Mouse (Mus musculus) cerebellum, postnatal 10 days (tissue): ENCODE data around the gene Jarid2.

Source experiments
- DNase-seq, 2 experiments: peaks; one replicate each; pipeline ENCODE4 v3.0.0; 2021; ENCODE audit warnings: mixed read lengths in 2 of 2

Jarid2 gene

DNA sequence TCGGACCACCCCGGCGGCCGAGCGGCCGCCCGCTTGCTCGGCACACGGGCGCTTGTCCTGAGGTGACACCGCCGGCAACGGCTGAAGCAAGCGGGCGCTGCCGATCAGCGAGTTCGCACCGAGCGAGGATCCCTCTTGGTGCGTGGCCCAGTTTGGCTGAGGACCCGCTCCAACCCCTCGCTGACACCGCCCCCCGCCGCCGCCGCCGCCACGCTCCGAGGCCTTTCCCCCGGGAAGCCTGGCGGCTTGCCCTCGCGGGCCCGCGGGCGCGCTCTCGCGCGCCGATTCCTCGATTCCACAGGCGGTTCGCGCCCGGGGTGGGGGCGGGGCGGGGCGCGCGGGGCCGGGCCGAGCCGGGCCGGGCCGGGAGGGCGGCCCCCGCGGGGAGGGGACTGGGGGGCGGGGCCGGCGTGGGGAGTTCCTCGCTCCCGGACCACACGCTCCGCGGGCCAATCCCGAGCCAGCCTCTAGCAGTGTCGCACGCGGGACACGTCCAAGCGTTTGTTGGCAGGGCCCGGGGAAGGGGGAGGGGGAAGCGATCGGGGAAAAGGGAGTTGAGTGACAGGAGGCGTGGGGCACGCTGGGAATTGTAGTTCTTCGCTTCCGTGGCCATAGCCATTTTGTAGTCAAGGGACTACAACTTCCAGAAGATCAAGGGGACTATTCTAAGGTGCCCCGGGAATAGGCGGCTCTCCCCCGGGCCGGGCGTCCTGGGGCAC is 1.0 kb downstream of the Jarid2 start:
- peak; percentile 100 for DNase-seq

DNA sequence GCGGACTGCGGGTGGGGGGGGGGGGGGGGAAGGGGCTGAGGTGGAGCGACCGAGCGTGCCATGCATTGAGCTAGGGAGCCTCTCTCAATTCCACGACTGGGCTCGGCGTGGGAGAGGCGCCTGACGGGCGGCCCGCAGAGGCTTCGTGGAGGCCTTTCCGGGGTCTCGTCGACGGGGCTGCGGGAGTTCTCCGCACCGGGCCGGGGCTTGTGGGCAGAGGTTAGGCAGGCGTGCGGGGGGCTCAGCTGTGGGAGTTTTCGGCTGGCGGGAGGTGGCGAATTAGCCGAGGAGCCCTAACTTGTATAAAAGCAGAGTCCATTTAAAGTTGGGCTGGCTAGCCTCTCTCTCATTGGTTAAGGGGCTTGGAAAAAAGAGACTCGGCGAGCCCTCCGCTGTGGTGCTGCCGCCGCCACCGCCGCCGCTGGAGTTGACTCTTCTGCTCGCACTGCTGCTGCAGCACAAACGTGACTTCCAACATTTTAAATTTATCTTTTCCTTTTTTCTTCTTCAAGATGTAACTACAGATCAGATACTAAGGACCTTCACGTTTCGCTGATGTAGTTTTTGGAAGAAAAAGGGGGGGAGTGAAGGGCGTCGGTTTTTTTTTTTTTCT is 1.8 kb downstream of the Jarid2 start:
- peak; percentile 91 for DNase-seq

DNA sequence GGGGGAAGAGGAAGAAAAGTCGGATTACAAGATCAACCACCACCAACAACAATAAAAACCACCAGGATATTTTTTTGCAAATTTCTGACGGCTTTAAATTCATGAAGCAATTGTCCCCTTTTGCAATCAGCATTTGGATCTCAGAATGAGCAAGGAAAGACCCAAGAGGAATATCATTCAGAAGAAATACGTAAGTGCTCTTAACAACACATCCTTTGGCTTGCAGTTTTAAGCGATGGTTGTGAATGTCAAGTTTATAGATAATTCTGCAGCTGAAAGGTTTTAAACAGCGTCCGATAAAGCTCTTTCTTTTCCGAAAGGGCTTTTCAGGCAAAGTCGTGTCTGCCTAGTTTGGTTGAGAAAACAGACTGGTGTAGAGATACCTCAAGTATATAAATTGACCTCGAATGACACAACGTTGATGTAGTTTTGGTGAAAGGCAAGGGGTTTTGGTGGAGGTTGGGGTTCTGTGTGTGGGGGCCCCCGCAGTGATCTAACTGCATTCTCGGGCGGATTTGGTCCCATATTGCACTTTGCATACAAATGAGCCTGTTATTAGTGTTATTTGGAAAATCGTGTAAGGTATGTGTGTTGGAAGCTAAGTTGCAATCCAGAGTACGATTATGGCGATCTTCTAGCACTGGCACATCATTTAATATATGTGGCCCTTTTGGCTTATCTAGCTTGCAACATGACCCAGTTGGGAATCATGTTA is 2.6 kb downstream of the Jarid2 start:
- peak; percentile 35 to 51 for DNase-seq

DNA sequence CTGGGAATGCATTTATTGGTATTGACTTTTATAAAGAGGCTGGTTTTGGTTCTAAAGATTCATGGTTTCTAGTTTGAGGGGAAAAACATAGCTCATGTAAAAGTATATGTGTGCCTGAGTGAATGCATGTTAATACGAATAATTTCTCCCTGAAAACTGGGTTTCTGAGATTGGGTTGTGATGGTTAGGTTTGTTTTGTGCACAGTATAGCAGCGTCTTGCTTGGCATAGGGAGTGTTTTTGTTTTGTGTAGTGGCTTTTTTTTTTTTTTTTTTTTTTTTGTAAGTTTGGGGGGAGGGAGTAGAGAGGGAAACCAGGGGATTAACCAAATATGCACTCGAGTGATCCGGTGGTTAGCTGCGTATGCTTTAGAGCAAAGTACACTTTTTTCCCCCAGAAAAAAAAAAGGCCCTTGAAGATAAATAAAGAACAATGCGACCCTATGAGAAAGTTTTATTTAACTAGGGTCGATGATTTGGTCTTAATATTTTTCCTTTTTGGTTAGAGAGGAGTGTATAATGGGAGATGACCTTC is 3.2 kb downstream of the Jarid2 start:
- DNase-seq: peak in 1 of 2 experiments; percentile 26

DNA sequence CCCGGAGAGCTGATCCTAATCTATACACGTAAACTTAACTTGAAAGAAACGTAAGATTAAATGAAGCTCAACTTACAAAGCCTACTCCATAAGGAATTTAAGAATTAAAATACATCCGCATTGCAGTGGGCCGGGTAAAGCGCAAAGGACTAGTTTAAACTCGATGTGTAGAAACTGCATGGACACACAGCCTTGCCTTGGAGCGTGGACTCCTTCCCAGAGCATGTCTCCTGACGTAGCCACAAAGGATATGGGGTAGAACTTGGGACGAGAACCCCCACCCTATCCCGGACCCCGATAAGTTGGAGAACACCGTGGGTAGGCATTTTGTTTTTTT is 3.7 kb downstream of the Jarid2 start:
- DNase-seq: no peak

DNA sequence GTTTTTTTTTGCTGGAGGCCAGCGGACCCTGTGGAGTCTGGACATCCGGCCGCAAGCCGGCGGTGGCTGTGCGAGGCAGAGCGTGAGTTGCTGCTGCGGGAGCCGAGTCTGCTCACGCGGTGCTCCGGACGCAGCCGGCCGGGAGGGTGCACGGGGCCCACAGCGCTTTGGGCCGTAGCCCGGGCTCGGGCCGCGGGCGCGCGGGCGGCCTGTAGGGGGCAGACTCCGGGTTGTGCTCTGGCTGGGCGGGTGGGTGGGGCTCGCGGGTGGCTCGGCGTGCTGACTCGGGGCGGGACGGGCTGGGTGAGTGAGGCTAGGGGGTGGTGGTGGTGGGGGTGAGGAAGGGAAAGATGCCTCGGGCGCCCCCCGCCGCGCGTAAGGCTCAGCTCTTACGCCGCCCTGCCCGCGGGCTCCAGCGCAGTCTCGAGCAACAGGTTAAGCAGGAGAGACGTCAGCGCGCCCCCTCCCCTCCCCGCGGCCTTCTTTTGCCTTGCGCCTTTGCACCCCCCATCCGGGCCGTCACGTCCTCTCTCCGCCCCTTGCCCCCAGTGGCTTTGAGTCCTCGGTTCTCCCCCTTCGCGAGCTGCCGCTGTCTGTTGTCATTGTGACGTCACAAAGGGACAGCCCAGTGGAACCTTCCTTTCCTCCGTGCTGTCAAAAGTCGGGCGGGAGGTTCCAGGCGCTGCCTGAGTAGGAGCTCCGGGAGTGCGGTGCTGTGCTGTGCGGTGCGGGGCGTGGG is 4.3 kb downstream of the Jarid2 start:
- peak; percentile 89 to 90 for DNase-seq

DNA sequence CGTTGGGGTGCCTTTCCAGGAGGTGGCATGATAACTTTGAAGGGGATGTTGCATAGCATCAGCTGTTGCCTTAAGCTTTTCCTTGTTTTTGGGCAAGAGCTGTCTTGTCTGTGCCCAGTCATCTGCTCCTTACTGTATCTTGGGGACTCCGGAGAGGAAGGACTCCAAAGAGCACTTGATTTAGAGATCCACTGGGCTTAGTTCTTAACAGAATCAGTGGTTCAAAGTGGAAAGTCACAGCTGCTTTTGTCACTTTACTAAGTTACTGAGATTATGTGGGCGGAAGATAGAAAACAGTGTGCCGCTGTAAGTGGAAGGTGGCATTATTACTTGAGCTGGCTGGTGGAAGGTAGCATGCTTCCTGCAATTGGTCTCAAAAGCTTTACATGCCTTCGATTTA is 5.2 kb downstream of the Jarid2 start:
- no peak for DNase-seq

DNA sequence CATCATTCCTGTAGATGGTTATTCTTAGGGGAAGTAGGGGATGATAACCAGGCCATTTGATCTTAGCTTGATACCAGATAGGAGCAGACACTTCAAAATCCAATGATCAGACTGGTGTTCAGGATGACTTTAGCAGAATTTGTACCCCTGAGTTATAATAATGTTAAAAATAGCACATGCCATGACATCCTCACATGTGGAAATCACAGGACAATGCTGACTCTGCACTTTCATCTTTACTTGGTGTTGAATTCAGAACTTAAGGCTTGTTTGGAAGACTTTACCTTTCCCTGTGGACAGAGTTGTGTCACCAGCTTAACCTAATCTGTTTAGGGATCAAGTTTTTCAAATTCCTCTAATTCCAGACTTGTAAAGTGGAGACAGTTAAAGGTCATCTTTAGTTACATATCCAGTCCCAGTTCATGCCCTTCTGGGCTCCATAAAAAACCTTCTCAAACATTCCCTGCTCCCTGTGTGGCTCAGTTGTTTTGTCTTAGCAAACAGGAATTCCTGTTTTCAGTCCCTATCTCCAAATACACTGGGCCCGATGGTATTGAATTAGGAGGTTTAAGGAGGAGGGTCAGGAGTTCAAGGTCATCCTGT is 5.9 kb downstream of the Jarid2 start:
- DNase-seq: no peak

DNA sequence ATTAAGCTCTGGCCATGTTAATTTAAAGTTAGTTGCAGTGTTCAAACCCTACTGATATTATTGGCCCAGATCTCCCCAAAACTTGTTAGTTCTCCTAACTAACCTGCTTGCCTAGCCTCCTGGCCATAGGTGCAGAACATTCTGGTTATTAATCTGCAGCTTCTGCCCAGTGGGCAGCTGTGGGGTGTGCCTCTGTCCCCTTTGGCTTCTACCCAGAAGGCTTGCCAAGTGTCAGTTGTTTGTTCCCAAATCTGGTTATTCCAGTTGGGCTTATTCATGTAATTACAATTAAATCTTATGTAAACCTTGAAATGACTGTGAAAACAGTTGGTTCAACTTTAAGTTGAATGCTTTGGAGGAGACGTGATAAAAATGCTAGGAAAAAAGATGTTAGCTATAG is 8.0 kb downstream of the Jarid2 start:
- peak; percentile 65 for DNase-seq

DNA sequence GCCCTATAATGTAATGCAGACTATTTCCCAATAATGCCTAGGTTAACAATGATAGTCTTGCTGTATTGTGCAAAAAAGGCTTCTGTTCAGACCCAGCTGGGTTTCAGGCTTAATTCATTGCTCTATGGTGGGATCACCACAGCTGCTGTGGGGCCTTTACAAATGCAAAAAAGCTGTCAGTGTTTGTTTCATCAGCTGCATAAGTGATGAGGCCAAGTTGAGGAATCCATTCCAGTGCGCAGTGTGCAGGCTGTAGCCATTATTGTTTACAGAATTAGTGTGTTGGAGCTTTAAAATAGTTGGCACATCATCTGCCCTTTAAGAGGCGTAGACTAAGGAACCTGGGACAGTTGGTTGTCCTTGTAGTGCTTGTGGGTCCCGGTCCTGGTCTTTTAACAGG is 22.5 kb downstream of the Jarid2 start:
- DNase-seq: peak in 1 of 2 experiments; percentile 32

DNA sequence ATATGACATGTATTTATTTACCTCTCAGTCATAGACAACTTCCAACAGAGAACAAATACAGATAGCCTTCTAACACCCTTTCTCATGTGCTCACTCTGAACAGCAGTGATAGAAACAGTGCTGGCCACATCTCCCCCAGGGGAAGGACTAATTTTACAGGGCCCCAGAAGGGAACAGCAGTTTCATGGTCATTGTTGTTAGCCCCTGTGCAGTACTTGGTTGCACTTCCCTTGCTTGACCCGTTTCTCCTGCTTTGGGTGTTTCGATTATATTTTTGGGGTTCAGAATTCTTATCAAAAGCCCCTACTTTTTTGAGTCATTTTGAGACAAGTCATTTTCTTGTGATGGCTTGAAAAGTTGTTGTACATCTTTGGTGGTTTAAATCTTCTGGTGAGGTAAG is 23.9 kb downstream of the Jarid2 start:
- DNase-seq: no peak

DNA sequence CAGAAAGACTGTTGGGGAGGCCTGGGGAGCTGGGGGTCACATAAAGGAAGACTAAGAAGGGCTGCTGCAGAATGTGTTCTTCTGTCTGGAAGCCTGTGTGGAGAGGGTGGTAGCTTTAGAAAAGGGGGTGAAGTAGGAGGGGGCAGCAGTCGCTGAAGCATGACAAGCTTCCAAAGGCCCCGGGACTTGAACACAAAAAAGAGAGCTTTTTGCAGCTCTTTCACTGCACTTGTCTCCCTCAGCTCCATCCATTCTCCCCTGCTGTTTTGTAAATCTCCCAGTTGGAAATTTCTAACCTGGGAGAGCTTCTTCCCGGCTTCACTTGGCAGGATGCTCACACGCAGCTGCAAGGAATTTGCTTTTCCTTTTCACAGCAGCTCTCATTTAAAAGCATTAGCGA is 26.2 kb downstream of the Jarid2 start:
- no peak for DNase-seq

DNA sequence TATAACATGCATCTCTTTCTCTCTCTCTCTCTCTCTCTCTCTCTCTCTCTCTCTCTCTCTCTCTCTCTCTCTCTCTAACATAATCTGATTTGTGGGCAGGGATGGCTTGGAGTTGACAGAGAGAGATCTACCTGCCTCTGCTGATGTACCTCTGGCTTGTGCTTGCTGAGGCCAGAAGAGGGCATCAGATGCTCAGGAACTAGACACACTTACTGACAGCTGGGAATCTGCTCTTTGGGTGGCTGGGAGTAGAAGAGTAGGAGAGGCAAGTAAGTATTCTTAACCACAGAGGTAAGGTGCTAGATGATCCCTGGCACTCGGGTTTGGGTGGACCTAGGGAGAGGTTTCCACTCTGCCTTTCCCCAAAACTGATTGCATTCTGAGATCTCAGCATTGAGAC is 29.5 kb downstream of the Jarid2 start:
- peak in 1 of 2 experiments; percentile 20 for DNase-seq

DNA sequence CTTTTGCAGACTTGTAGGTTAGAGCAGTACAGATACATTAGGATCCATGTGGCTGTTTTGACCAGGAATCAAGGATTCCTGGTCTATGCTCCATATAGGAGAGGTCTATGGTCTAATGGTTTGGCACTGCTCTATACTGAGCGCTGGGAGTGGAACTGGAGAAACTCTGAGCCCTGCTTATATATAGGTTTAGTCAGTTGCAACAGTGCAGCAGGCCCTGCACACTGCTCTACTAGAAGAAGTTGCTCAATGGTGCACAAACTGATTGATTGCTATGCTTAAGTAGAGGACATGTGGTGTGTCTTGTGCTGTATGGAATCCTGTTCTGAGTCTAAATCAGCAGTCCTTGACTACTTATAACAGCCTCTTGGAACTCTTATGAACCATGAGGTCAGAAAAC is 31.5 kb downstream of the Jarid2 start:
- no peak for DNase-seq

DNA sequence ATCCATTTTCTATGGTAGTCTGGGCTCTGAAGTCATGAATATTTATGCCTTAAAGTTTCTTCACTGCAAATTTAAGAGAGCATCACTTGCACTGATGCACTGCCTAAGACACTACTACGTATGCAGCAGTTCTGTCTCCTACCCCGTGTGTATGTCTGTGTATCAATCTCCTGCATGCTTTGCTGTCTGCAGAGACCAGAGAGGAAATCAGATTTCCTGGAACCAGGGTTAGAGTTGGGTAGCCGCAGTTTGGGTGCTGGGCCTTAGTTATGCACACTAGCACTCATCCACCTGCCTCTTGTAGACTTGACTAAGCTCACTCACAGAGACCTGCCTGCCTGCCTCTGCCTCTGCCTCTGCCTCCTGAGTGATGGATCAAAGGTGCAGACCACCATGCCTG is 33.8 kb downstream of the Jarid2 start:
- no peak for DNase-seq

DNA sequence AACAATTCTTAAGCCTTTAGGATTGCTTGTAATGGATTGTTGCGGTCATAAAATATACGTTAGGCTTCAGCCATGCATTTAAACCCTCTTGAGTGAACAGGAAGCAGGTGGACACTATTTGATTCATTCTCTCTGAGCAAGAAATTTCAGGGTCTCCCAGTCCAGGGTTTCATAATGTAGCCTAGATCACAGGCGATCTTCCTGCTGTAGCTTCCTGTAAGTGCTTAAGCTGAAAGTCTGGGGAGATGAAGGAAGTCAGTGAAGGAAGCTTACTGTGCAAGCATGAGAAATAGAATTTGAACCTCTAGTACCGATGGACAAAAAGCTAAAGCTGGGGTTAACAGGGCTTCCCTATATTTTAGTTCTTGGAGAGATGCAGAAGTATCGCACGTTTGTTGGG is 38.5 kb downstream of the Jarid2 start:
- DNase-seq: no peak

DNA sequence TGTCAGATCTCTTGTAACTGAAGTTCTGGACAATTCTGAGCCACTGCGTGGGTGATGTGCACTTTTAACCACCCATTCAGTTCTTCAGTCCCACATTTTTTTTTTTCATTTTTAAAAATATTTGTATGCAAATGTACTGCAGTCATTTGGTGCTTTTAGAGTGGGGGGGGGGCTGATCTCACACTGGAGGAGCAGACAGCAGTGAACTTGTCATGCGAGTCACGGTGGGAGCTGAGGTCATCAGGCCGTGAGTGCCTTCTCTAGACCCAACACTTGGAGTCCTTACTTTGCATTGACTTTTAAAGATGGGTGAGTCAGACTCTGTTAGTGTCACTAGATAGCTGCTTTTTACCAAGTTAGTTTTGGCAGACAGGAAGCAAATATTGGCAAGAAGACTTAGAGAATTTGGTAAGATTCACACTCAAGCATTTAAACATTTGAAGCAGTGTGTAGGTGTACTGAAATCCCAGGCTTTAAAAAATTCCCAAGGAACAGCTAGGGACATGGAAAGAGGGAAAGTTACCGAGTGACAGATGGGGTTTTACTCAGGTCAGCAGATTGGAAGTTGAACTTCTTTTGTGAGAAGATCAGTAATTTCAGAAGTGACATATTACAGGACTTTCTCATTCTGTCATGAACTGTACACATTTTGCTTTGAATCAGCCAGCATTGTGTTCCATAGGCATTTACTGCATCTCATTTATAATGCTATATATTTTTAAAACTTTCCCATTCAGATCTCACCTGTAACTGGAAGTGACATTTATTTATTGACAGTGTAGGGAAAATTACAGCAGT is 41.7 kb downstream of the Jarid2 start:
- DNase-seq: no peak

DNA sequence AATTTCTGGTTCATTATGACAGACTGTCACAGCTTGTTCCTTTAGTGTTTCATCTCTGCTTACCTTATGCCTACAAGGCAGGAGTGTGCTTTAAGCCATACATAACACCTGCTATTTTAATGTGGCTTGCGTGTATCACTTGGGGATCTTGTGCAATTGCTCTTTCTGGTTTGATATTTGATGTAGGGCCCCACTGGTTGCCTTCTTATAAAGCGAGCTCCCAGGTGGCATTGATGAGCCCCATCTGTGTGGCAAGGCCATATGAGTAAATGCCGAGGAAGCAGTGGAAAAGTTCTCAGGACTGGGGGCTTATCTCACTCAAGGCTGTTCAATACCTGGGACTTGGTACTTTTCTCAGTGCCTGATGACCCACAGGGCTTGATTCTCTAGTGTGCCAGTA is 43.5 kb downstream of the Jarid2 start:
- DNase-seq: no peak

DNA sequence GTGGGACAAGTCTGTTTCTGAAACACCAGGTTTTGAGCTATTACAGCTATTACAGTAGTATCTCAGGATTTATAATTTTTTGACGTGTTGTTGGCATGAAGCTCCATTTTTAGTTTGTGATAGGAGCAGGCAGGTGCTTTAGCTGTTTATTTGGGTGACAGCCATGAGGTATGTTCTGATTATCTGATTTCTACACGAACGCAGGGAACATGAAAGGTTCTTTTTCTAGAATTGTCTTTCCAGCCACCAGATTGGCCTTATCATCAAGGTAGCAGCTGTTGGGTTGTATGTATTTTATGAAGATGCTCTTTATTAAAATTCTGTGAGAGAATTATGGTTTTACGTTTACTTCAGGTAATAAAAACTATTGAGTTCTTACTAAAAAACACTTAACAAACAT is 45.1 kb downstream of the Jarid2 start:
- DNase-seq: no peak

DNA sequence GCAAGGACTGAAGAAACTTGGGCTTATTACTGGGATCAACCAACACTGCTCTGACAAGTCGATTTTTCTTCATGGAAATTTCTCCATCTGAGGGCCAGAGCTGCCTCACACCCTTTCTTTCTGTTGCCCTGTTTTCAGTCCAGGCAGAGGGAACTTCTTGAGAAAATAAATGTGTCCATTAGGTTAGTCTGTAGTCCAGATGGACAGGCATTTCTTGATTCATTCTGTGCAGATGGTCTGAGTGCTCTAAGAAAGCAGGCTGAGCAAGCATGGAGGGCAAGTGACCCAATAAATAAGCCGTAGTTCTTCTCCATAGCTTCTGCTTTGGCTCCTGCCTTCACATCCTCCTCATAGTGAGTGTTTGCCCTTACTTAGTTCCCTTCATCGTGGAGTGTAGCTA is 46.1 kb downstream of the Jarid2 start:
- DNase-seq: no peak

DNA sequence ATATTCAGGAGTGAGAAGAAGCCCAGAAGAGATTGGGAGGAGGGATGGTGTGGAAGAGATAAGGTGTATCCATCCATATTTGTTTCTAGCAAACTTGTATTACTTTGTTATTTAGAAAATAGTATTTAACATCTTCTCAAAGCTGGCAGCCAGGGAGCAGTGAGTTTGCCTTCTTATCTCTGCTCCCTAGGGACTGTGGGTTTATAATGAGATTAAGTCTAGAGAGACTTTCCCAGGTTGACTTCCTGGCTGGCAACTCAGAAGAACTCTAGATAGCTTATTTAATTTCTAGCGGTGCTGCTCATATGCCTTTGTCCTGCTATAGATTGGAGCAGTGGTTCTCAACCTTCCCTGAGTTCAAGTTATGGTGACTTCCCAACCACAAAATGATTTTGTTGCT is 51.2 kb downstream of the Jarid2 start:
- no peak for DNase-seq

DNA sequence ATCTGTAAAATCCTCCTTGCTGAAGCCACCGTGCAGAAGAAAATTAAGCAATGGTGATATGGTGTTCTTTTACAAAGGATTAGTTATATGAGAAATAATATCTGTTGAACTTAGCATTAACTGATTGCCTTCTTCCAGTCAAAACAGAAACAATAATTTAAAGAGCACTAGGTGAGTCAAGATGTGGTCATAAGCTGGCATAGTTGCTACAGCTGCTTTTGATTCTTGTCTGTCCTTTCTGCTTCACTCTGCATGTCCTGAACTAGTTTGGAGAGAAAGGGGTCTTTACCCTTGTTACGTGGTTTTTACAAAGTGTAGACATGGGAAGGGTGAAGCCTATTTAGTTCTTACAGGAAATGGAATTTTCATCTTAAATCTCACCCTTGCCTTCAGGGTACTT is 51.9 kb downstream of the Jarid2 start:
- DNase-seq: no peak
